Mouse (Mus musculus) intestine, embryonic 15.5 days (tissue): ENCODE results near the gene Dact2. TPM values are rescaled to one million over a fixed set of nuclear protein-coding genes. Genes with fewer than 3 reads are reported as not detected.

Experiments used
- ATAC-seq: fragments of 200-750 bp; cut with Nextera tagmentation; 2 replicates; pipeline ENCODE4 v1.8.0; 2017; ENCODE audit warnings: moderate TSS enrichment, moderate library complexity
- H3K27ac ChIP-seq: fragments of 300-500 bp; sonication (generic); 2 replicates; pipeline ENCODE4 v1.5.1; 2015; ENCODE audit warnings: mild to moderate bottlenecking, inconsistent platforms
- H3K27me3 ChIP-seq: fragments of 300-500 bp; sonication (generic); replicated peaks from 2 replicates; pipeline ENCODE4 v1.6.1; 2015; ENCODE audit warnings: inconsistent platforms
- H3K36me3 ChIP-seq: fragments of 300-500 bp; sonication (generic); 2 replicates; pipeline ENCODE4 v1.6.1; 2015; ENCODE audit warnings: inconsistent platforms
- H3K4me1 ChIP-seq: fragments of 300-500 bp; sonication (generic); replicated peaks from 2 replicates; pipeline ENCODE4 v1.6.1; 2015; ENCODE audit warnings: inconsistent platforms
- H3K4me2 ChIP-seq: fragments of 300-500 bp; sonication (generic); replicated peaks from 2 replicates; pipeline ENCODE4 v1.6.1; 2015; ENCODE audit warnings: mild to moderate bottlenecking, inconsistent platforms
- H3K4me3 ChIP-seq: fragments of 300-500 bp; sonication (generic); replicated peaks from 2 replicates; pipeline ENCODE4 v1.5.1; 2015; ENCODE audit warnings: inconsistent platforms
- H3K9ac ChIP-seq: fragments of 300-500 bp; sonication (generic); 2 replicates; pipeline ENCODE4 v1.6.1; 2015; ENCODE audit warnings: inconsistent platforms
- H3K9me3 ChIP-seq: fragments of 300-500 bp; sonication (generic); 2 replicates; pipeline ENCODE4 v1.6.1; 2016; ENCODE audit warnings: inconsistent platforms
- WGBS: fragments of 180-500 bp; shearing (Covaris S2); methylation state at CpG from one replicate; pipeline ENCODE4 v1.1.7; 2015; 5-methylcytosine and 5-hydroxymethylcytosine counted together
- polyA plus RNA-seq: library from polyadenylated mRNA; unstranded; fragments of >200 nt; fragmentation: Nextera tagmentation; extraction: Ambion mirVana; gene quantifications from 2 replicates; pipeline ENCODE4 v1.2.1, GENCODE M21; 2015

The Dact2 gene
- polyA plus RNA-seq, 1 experiment from 2014 or later, result 6.1 TPM

DNA sequence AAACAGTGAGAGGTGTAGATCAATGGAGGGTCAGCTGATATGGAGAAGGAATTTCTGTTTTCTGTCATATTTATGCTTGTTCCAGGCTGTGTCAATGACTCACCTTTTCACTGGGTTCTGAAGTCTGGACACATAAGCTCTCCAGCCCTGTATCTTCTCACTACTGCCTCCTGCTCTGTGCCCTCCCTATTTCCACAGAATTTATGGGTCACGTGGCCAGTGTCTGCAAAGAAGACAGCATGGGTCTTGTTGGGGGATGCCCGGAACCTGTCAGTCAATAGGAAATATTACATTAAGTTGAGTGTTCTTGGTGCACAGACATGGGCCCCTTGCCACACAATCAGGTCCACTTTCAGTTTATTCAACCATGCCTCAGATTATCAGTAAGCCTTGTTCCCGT is 1.1 kb upstream of the Dact2 start:
- H3K4me2 ChIP-seq, result no peak overlapping the region
- H3K27me3 ChIP-seq, result peaks cover 18% of the 10 kb centered on the region
- H3K27ac ChIP-seq, result no peak overlapping the region
- ATAC-seq, result no peak
- H3K9ac ChIP-seq, result no peak overlapping the region
- no peaks in the 10 kb centered on the region for H3K36me3 ChIP-seq
- WGBS, result 60% methylated on average over 3 of the region's 3 CpGs
- no peaks in the 10 kb centered on the region for H3K9me3 ChIP-seq
- H3K4me3 ChIP-seq, result no peak overlapping the region
- peaks cover 26% of the 10 kb centered on the region for H3K4me1 ChIP-seq

DNA sequence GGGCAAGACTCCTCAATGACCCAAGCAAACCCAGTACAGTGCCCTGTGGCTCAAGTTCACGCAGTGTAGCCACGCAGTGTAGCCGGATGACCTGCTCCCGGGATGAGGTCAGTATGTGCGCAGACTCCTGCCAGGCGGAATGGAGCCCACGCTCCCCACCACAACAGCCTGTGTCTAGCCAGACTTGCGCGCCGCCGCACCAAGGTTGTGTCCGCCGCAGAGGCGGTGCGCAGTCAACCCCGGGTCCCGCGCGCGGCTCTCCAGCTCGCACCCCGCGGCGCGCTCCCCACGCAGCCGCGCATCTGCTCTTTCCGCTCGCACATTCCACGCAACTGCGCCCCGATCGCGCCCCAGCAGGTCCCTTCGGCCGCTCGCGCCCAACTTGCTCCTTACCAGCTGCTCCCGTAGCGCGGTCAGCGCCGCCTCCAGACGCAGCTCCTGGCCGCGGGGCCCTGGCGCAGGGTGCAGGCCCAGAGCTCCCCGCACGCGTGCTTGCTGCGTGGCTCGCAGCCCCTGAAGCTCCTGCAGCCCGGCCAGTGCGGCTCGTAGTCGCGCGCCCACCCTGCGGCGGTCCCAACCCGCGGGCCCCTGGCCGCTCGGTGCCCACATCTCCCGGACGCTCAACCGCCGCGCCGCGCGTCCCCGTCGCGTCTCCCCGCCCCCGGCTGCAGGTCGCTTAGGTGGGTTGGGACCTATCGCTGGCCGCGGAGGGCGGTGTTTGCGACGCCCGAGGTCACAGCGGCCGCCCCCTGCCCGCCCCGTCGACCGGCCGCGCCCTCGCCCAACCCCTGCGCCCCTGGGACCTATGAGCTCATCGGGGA is 773 bp downstream of the Dact2 start:
- peak overlapping the region; percentile 82 for H3K9ac ChIP-seq
- under 1% methylated on average over 97 of the region's 97 CpGs for WGBS
- no peaks in the 10 kb centered on the region for H3K9me3 ChIP-seq
- ATAC-seq, result peak; percentile 85
- H3K4me3 ChIP-seq, result peak overlapping the region; percentile 79
- H3K27ac ChIP-seq, result peak overlapping the region; percentile 88
- peaks cover 28% of the 10 kb centered on the region for H3K4me1 ChIP-seq
- peak overlapping the region; percentile 91 for H3K4me2 ChIP-seq
- no peaks in the 10 kb centered on the region for H3K36me3 ChIP-seq
- peaks cover 18% of the 10 kb centered on the region for H3K27me3 ChIP-seq

DNA sequence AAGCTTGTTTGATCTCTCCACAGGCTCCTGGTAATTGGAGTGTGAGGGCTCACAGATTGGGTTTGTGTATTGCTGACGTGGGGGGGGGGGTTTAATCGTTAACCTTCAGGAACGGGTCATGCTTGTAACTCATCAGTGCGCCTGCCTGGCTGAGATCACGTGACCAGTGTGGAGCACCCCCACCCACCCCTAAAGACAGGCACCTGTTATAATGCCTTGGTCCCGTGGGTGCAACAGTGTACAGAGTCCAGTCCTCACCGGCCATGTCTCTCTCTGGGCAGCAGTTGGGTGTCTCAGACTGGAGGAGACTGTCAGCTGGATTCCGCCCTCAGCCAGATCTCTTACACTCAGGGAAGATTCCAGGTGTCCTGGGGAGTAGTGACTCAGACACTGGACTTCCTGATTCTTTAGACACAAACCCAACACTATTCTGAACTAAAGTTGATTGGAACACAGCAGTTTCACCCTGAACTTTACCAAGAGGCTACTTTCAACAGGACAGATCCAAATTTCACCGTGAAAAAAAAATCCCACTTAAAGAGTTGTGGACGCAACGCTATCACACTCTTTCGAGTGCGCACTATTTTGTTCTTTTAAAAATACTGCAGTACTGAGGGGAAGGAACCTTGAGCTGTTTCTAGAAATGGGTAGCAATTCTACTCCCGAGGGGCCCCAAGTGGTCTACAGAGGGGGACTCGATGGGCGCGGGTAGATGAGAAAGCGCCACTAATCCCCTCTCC is 1.6 kb downstream of the Dact2 start:
- H3K27me3 ChIP-seq, result peaks cover 18% of the 10 kb centered on the region
- H3K4me3 ChIP-seq, result peak overlapping the region; percentile 79
- no peaks in the 10 kb centered on the region for H3K36me3 ChIP-seq
- H3K27ac ChIP-seq, result peak overlapping the region; percentile 88
- ATAC-seq, result peak; percentile 68
- peaks cover 28% of the 10 kb centered on the region for H3K4me1 ChIP-seq
- H3K9me3 ChIP-seq, result no peaks in the 10 kb centered on the region
- peak overlapping the region; percentile 82 for H3K9ac ChIP-seq
- 4% methylated on average over 18 of the region's 18 CpGs for WGBS
- H3K4me2 ChIP-seq, result peak overlapping the region; percentile 91

DNA sequence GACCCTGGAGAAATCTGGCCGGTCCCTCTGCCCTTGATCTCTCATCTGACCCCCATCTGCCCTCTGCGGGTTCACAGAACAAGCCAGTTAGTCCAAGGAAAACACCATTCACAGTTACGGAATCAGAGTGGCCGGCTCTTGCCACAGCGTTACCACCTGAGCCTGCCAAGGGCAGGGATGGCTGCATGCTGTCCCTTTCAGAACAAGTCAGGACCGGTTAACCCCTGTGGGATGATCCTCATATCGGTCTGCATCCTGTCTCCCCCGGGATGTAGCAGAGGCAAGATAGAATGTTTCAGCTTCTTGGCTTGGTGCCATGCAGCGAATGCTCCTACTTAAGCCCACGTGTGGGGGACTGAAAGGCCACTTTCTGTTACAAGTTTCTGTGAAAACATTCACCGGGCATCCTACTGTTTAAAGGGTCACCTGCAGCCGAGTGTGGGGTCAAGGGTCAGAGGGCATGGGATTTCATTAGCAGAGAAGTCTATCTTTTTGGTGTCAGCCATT is 2.8 kb downstream of the Dact2 start:
- H3K36me3 ChIP-seq, result peaks cover 6% of the 10 kb centered on the region
- no peaks in the 10 kb centered on the region for H3K9me3 ChIP-seq
- no peak for ATAC-seq
- peak overlapping the region; percentile 79 for H3K4me3 ChIP-seq
- no peak overlapping the region for H3K27ac ChIP-seq
- no peak overlapping the region for H3K9ac ChIP-seq
- H3K4me1 ChIP-seq, result peaks cover 22% of the 10 kb centered on the region
- H3K4me2 ChIP-seq, result peak overlapping the region; percentile 91
- WGBS, result 10% methylated on average over 12 of the region's 12 CpGs
- peaks cover 18% of the 10 kb centered on the region for H3K27me3 ChIP-seq

DNA sequence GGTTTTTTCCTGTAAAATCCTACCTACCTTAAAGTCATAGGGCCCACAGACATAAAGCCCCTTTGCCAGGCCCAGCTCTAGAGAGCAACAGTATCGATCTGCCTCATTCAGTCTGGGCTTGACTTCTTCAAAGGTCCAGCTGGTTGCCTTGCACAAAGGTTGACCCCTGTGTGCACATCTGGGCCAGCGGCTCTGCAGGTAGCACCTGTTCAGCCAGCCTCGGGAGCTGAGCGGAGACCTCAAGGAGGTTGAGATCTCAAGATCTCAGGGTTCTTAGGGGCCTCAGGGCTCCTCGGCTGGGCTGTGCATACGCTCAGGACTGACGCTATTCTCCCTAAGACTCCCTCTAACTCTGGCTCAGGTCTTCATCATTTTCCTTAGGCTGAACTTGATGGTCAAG is 3.9 kb downstream of the Dact2 start:
- Histone ChIP-seq H3K4me3 (no peak overlapping the region), H3K9ac (no peak overlapping the region), H3K4me2 (no peak overlapping the region), H3K4me1 (peaks cover 22% of the 10 kb centered on the region), H3K9me3 (no peaks in the 10 kb centered on the region), H3K27ac (no peak overlapping the region), H3K27me3 (peaks cover 18% of the 10 kb centered on the region), H3K36me3 (peaks cover 14% of the 10 kb centered on the region)
- WGBS, result 72% methylated on average over 7 of the region's 7 CpGs
- ATAC-seq, result no peak

DNA sequence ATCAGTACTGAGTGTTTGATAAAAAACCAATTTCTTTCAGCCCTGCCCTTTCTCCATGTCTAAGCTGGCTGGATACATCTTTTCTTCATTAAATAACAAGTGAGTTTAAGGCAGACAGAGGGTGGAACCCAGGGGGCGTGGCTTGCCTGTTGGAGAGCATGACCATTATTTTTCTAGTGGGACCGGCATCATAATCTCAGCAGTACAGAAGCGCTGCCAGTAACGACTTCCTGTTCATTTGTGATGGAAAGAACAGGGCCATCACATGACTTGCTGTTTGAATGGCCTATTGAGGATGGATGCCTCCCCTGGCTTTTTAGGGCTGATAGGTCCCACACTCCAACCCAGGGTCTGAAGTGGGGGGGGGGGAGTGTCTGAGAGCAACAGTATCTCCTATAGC is 4.5 kb downstream of the Dact2 start:
- Histone ChIP-seq H3K4me3 (no peak overlapping the region), H3K27ac (no peak overlapping the region), H3K9ac (no peak overlapping the region)

DNA sequence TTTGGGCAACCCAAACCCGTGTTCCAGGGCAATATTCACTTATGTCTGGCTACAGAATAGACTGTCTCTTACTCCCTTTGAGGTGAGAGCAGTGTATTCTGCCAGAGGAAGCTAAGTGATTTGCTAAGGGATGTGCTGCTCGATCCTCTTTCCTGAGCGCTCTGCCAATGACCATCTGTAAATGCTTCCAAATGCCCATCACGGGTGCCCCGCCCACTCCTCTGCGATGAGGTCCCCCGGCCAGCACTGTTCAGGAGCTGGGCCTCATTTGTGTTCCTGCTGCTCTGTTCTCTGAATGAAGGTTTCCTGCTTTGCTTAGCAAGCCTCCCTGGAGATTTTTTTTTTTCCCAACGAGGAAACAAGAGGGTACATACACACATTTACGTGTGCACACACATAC is 11.2 kb downstream of the Dact2 start:
- Histone ChIP-seq H3K9me3 (no peaks in the 10 kb centered on the region), H3K36me3 (peaks cover 14% of the 10 kb centered on the region), H3K27ac (no peak overlapping the region), H3K4me2 (no peak overlapping the region), H3K9ac (no peak overlapping the region), H3K4me1 (peaks cover 5% of the 10 kb centered on the region; the same call in 1 of the 2 replicates), H3K4me3 (no peak overlapping the region), H3K27me3 (no peaks in the 10 kb centered on the region)
- ATAC-seq, result peak; percentile 37; the same call in 1 of the 2 replicates
- 41% methylated on average over 9 of the region's 9 CpGs for WGBS

More for the DNA sequence above, 4.5 kb downstream of the Dact2 start:
- ATAC-seq, result no peak
- no peak overlapping the region for H3K4me2 ChIP-seq
- H3K4me1 ChIP-seq, result peaks cover 22% of the 10 kb centered on the region
- WGBS, result 25% methylated on average over 4 of the region's 4 CpGs
- peaks cover 14% of the 10 kb centered on the region for H3K36me3 ChIP-seq
- H3K9me3 ChIP-seq, result no peaks in the 10 kb centered on the region
- peaks cover 18% of the 10 kb centered on the region for H3K27me3 ChIP-seq

DNA sequence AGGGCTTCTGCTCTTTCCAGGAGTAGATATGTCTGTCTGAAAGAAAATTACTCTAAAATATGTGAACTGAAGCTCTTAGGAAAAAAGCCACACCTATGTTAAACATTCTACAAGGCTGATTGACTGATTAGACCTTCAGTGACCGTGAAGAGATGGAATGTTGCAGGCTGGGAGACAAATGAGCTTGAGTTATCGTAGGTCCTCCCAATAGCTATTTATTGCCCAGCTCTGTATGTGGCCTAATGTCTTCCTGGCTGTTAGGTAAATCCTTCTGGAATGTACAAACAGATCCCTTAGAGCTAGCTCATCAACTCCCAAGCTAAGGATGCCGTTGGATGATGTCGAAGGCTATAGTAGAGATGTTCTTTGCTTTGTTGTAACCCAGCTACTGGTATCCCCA is 11.7 kb downstream of the Dact2 start:
- no peak overlapping the region for H3K27ac ChIP-seq
- peak; percentile 62 for ATAC-seq
- no peak overlapping the region for H3K4me2 ChIP-seq
- H3K9me3 ChIP-seq, result no peaks in the 10 kb centered on the region
- 26% methylated on average over 4 of the region's 4 CpGs for WGBS
- no peak overlapping the region for H3K4me3 ChIP-seq
- H3K9ac ChIP-seq, result no peak overlapping the region
- H3K27me3 ChIP-seq, result no peaks in the 10 kb centered on the region
- peaks cover 5% of the 10 kb centered on the region; the same call in 1 of the 2 replicates for H3K4me1 ChIP-seq
- H3K36me3 ChIP-seq, result peaks cover 14% of the 10 kb centered on the region

DNA sequence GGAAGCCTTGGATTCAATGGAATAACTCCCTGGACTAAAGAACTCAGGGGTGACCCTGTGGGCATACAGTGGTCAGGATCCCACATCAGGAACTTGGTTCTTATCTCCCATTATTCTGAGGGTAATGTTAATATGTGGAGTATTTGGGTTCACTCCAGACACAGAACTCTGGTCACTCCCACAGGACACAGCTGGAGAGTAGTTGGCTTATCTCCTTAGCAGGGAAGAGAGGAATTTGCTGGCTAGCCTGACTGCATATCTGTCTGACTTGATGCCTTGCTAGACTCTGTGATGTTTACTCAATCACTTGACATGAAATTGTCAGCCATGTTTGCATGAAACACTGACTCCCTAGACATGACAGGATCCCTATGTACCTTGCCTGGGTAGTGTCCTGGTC is 15.6 kb downstream of the Dact2 start:
- Histone ChIP-seq H3K9me3 (no peaks in the 10 kb centered on the region), H3K9ac (no peak overlapping the region), H3K27ac (no peak overlapping the region), H3K4me1 (peaks cover 5% of the 10 kb centered on the region), H3K4me3 (no peak overlapping the region), H3K27me3 (no peaks in the 10 kb centered on the region), H3K4me2 (no peak overlapping the region), H3K36me3 (no peaks in the 10 kb centered on the region)
- no peak for ATAC-seq

DNA sequence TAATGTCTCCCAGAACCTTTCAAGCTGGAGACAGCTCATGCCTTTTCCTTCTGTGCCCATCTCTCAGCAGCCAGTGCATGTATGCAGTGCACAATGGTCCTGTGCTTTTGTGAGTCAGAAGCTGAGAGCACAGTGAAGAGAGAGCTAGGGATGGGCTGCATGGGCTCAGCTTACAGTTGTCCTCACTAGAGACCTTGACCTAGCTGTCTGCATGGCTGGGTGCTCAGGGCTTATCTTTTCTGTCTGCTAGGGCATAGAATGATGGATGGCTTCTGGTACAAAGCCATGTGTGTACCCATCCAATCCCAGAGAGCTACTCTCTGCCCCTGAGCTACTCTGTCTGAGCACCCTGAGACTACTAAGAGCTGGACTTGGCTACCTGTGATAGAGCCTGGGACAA is 17.0 kb downstream of the Dact2 start:
- Histone ChIP-seq H3K4me3 (no peak overlapping the region), H3K4me2 (no peak overlapping the region), H3K4me1 (peaks cover 6% of the 10 kb centered on the region; the same call in 1 of the 2 replicates), H3K36me3 (no peaks in the 10 kb centered on the region), H3K27ac (no peak overlapping the region), H3K27me3 (no peaks in the 10 kb centered on the region), H3K9ac (no peak overlapping the region), H3K9me3 (no peaks in the 10 kb centered on the region)
- no peak for ATAC-seq

DNA sequence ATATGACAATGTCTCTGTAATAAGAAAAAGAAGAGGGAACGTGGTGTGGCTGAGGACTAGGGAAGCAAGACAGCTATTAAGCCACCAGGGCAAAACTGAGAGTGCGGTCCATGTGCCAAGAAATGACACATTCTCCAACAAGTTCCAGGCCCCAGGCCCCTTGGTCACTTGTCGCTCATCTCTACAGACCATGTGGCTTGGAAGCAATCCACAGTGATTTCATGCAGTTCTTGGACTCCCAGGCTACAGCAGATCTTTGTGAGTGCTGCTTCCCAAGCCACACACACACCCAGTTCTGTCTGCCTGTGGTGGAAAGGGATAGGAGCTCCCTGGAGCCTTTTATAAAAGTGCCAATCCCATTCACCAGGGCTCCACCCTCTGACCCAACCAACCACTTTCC is 17.9 kb downstream of the Dact2 start:
- H3K27me3 ChIP-seq, result no peaks in the 10 kb centered on the region
- H3K4me3 ChIP-seq, result no peak overlapping the region
- no peak for ATAC-seq
- WGBS, result 86% methylated on average over 3 of the region's 3 CpGs
- no peak overlapping the region for H3K9ac ChIP-seq
- no peaks in the 10 kb centered on the region for H3K9me3 ChIP-seq
- no peak overlapping the region for H3K27ac ChIP-seq
- H3K4me1 ChIP-seq, result peaks cover 6% of the 10 kb centered on the region; the same call in 1 of the 2 replicates
- no peak overlapping the region for H3K4me2 ChIP-seq
- H3K36me3 ChIP-seq, result no peaks in the 10 kb centered on the region

DNA sequence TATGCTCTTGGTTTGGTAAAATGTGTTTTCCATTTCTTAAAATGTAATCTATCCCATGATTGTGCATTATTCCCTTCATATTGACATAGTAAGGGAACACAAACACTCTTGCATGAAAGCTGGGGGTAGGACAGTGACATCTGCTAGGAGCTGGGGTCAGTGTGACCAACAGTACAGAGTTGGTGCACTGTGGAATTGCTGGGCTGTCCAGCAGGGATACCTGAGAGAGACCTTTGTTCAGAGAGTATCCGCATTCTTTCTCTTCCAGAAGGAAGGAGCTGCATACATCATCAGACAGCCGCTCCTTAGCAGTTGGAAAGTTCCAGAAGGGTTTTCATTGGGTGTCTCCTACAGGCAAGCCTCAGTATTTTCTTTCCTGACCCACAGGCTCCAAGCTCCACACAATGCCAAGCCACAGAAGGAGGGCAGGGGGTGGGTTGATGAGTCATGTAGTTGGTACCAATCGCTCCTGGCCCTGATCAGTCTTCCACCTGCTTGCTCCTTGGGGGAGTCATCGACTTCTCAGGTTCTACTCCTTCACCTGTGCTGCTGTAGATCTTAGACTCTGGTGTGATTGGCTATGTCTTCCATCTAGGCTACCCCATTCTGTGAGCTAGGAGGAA is 19.8 kb downstream of the Dact2 start:
- 79% methylated on average over 4 of the region's 4 CpGs for WGBS
- Histone ChIP-seq H3K36me3 (no peaks in the 10 kb centered on the region), H3K9me3 (no peaks in the 10 kb centered on the region), H3K4me3 (no peak overlapping the region), H3K27ac (no peak overlapping the region), H3K9ac (no peak overlapping the region), H3K27me3 (no peaks in the 10 kb centered on the region), H3K4me1 (peaks cover 6% of the 10 kb centered on the region; the same call in 1 of the 2 replicates), H3K4me2 (no peak overlapping the region)
- ATAC-seq, result no peak
